Mouse (Mus musculus): ENCODE data around the gene Sec61a1. TPM values are rescaled to one million over a fixed set of nuclear protein-coding genes. Genes with fewer than 3 reads are reported as not detected.

The Sec61a1 gene
- polyA plus RNA-seq, 1 experiment from 2014 or later: 202 TPM

Other genes starting within 250 kb of the Sec61a1 start
- gene Eefsec, start 72.4 kb downstream of the Sec61a1 start, polyA plus RNA-seq (2014; fragmentation: Nextera tagmentation; extraction: Ambion mirVana): 41.3 and 48.5 TPM in 2 replicates
- 166 and 175 TPM in 2 replicates for gene Ruvbl1, start 53.5 kb downstream of the Sec61a1 start, polyA plus RNA-seq (2014; fragmentation: Nextera tagmentation; extraction: Ambion mirVana)
- 0.21 TPM in 1 of 2 replicates, not detected in the other for gene Kbtbd12, start 119.0 kb upstream of the Sec61a1 start, polyA plus RNA-seq (2014; fragmentation: Nextera tagmentation; extraction: Ambion mirVana)
- 4.1 and 4.4 TPM in 2 replicates for gene Mgll, start 205.5 kb upstream of the Sec61a1 start, polyA plus RNA-seq (2014; fragmentation: Nextera tagmentation; extraction: Ambion mirVana)

Measured in forebrain, embryonic 11.5 days (tissue).